Mouse (Mus musculus): ENCODE measurements around the gene Magi2. TPM values are rescaled to one million over a fixed set of nuclear protein-coding genes. Genes with fewer than 3 reads are reported as not detected.

The Magi2 gene
- polyA plus RNA-seq, 1 experiment from 2014 or later: 18.6 TPM

DNA sequence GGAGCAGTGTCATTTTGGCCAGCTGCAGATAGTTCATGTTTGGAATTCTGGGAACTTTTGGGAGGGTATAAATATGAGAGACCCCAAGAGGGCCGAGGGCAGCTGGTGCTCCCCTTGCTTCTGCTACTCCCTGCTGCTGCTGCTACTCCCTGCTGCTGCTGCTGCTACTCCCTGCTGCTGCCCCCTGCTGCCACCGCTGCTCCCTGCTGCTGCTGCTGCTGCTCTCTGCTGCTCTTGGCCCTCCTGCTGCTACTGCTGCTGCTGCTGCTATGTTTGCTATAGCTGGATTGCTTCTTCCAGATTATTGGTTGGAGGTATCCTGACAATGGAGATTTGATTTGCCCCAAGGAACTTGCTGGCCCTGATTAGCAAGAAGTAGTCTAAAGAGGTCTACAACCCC, 1512.0 kb downstream of the Magi2 start:
- H3K4me2 ChIP-seq: no peak overlapping the region
- H3K27ac ChIP-seq: no peak overlapping the region
- no peaks in the 10 kb centered on the region for H3K4me1 ChIP-seq
- no peak for ATAC-seq
- H3K9me3 ChIP-seq (replicated peaks): no peaks in the 10 kb centered on the region
- no peak overlapping the region for H3K9ac ChIP-seq
- WGBS: 45% methylated on average over 2 of the region's 2 CpGs
- H3K27me3 ChIP-seq: no peaks in the 10 kb centered on the region
- no peak overlapping the region for H3K4me3 ChIP-seq
- no peaks in the 10 kb centered on the region for H3K36me3 ChIP-seq (ENCODE audit: poor library complexity, severe bottlenecking)

DNA sequence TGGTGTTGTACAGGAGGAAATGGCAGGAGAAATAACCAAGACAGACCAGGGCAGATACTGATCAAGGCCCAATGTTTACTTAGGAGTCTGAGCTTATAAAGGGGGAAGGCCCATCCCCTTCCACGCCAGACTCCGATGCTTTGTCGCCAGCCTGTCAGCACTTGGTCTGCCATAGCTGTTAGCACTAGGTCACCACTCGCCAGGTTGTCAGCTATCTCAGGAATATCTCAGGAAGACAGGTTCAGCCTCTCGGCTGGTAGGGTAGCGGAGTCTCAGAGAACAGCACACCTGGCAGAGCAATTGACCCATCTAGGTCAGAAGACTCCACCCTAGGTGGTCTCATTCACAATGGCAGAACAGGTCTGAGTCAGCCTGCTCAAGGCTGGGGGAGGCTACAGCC, 1514.4 kb downstream of the Magi2 start:
- 82% methylated on average over 6 of the region's 6 CpGs for WGBS
- Histone ChIP-seq H3K4me2 (no peak overlapping the region), H3K27ac (no peak overlapping the region), H3K27me3 (no peaks in the 10 kb centered on the region), H3K9me3 (replicated peaks) (no peaks in the 10 kb centered on the region), H3K4me3 (no peak overlapping the region), H3K4me1 (no peaks in the 10 kb centered on the region), H3K9ac (no peak overlapping the region), H3K36me3 (ENCODE audit: poor library complexity, severe bottlenecking) (no peaks in the 10 kb centered on the region)
- no peak for ATAC-seq

DNA sequence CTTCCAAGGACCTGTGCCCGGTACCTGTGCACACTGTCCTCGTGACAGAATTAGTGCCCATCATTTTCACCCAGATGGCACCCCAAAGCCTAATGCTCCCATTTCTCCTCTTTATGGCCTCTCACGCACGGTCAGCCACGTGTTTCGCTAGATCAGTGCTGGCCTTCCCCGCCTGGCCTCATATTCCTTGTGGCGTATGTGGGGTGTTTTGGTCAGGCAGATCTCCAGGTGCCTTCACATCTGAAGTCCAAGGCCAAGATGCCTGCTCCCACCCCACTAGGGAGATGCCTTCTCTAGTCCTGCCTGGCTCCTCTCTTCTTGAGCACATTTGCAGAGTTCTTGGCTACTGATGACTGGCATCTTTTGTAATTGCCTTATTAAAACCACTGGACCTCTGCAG, 1515.1 kb downstream of the Magi2 start:
- ATAC-seq: no peak
- Histone ChIP-seq H3K27me3 (no peaks in the 10 kb centered on the region), H3K9ac (no peak overlapping the region), H3K4me3 (no peak overlapping the region), H3K27ac (no peak overlapping the region), H3K36me3 (ENCODE audit: poor library complexity, severe bottlenecking) (no peaks in the 10 kb centered on the region), H3K4me2 (no peak overlapping the region), H3K4me1 (no peaks in the 10 kb centered on the region), H3K9me3 (replicated peaks) (no peaks in the 10 kb centered on the region)
- 93% methylated on average over 8 of the region's 8 CpGs for WGBS

DNA sequence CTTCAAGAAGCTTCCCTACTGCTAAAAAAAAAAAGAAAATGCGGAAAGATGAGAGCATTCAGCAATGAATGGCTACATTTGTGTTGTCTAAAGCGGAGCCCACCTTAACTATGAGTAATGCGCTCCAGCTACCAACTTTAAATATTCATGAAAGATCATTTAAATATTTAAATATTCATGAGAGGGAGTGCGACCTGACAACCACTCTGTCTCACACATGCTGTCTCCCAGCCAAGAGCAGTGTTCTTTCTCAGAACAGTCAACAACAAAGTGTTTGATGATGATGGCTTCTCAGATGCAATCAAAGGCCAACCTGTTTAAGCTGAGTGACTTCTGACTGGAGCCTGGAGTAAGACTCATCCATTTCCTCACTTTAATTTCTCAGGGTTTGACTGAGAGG, 1521.3 kb downstream of the Magi2 start:
- no peak overlapping the region for H3K4me3 ChIP-seq
- WGBS: 27% methylated on average over 4 of the region's 4 CpGs
- no peaks in the 10 kb centered on the region for H3K36me3 ChIP-seq (ENCODE audit: poor library complexity, severe bottlenecking)
- H3K4me2 ChIP-seq: no peak overlapping the region
- H3K27ac ChIP-seq: peak overlapping the region; percentile 40; the same call in 1 of the 2 replicates
- no peaks in the 10 kb centered on the region for H3K27me3 ChIP-seq
- H3K4me1 ChIP-seq: peaks cover 45% of the 10 kb centered on the region
- no peak overlapping the region for H3K9ac ChIP-seq
- H3K9me3 ChIP-seq (replicated peaks): no peaks in the 10 kb centered on the region
- ATAC-seq: peak; percentile 81

DNA sequence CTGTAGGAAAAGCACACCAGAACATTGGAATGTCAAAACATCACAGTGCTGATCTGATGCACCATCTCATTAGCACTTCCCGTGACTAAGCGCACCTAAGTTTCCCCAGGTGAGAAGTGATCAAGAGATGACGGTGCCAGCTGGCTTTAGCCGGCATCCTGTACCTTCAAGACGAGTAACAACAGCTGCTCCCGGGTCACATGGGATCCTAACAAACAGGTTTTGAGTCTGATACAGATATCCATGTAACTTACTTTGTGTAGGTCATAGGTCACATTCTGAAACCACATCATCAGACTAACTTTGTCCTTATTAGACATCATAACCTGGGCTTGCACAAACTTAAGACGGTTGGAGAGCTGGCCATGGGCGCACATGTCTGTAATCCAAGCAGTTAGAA, 1522.0 kb downstream of the Magi2 start:
- Histone ChIP-seq H3K4me1 (peaks cover 50% of the 10 kb centered on the region), H3K36me3 (ENCODE audit: poor library complexity, severe bottlenecking) (no peaks in the 10 kb centered on the region), H3K4me3 (no peak overlapping the region), H3K27ac (no peak overlapping the region), H3K9ac (no peak overlapping the region), H3K27me3 (no peaks in the 10 kb centered on the region), H3K9me3 (replicated peaks) (no peaks in the 10 kb centered on the region), H3K4me2 (no peak overlapping the region)
- ATAC-seq: no peak
- WGBS: 85% methylated on average over 8 of the region's 8 CpGs

DNA sequence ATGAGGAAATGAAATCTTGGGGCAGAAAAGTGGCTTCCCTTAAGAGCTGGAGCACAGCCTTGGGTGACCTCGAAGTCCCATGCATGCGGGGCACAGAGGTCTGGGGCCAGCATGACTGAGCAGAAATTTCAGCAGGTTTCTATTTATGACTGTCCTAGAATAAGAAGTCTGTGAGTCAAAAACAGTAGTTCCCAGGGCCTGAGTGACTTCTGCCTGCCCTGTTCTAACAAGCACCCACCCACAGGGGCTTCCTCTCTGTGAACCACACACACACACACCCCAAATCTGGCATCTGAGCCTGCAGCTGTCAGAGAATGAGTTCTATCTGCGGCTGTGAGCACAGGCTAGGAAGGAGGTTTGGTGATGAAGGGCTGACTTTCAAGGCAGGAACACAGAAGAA, 1522.7 kb downstream of the Magi2 start:
- H3K4me2 ChIP-seq: no peak overlapping the region
- H3K27me3 ChIP-seq: no peaks in the 10 kb centered on the region
- H3K4me1 ChIP-seq: peaks cover 50% of the 10 kb centered on the region
- H3K9me3 ChIP-seq (replicated peaks): no peaks in the 10 kb centered on the region
- H3K27ac ChIP-seq: no peak overlapping the region
- no peak for ATAC-seq
- H3K36me3 ChIP-seq (ENCODE audit: poor library complexity, severe bottlenecking): no peaks in the 10 kb centered on the region
- H3K9ac ChIP-seq: no peak overlapping the region
- H3K4me3 ChIP-seq: no peak overlapping the region
- WGBS: 85% methylated on average over 3 of the region's 3 CpGs

DNA sequence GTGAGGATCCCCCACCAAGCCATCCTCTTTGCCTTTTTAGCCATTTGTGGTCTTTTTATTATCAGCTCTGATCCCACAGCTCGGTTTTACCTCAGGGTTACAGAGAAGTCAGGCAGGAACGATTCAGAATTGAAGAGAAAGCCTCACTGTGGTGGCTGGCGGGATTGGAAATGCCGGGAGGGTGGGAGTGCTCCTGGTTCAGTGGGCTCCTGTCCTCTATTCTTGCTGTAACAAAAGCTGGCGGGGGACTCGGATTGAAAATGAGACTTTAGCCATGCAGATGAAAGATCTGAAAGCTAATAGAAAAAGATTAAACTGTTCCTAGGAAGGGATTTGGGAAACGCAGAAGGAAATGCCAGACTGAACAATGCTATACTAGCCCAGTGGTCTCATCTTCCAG, 1524.2 kb downstream of the Magi2 start:
- Histone ChIP-seq H3K9ac (no peak overlapping the region), H3K4me2 (0 out of 2 replicates have a peak overlapping the region, but pooled peaks have one; percentile 2), H3K4me1 (peaks cover 50% of the 10 kb centered on the region), H3K27me3 (no peaks in the 10 kb centered on the region), H3K27ac (no peak overlapping the region), H3K4me3 (no peak overlapping the region), H3K9me3 (replicated peaks) (no peaks in the 10 kb centered on the region), H3K36me3 (ENCODE audit: poor library complexity, severe bottlenecking) (no peaks in the 10 kb centered on the region)
- ATAC-seq: no peak
- WGBS: 7% methylated on average over 7 of the region's 7 CpGs

DNA sequence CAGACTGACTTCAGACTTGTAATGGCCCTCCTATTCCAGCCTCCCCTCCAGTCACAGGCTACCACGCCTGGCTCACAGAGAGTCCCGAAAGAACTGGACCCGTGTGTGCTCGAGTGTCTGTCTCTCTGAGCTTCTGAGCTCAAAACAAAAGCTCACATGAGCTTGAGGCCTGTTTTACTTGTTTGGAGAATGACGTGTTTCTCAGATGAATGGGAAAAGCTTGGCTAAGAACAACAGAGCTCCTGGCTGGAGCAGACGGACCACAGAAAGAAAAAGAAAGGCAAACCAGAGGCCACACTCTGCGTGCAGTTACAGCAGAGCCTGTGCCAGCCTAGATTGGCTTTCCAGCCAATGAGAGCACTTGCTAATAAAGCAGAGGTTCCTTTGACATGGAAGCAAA, 1524.9 kb downstream of the Magi2 start:
- 0 out of 2 replicates have a peak, but pooled peaks cover 3% of the 10 kb centered on the region for H3K36me3 ChIP-seq (ENCODE audit: poor library complexity, severe bottlenecking)
- ATAC-seq: peak; percentile 79
- H3K4me2 ChIP-seq: peak overlapping the region; percentile 10; the same call in 1 of the 2 replicates
- peaks cover 50% of the 10 kb centered on the region for H3K4me1 ChIP-seq
- H3K4me3 ChIP-seq: no peak overlapping the region
- H3K27me3 ChIP-seq: no peaks in the 10 kb centered on the region
- peak overlapping the region; percentile 28 for H3K27ac ChIP-seq
- no peak overlapping the region for H3K9ac ChIP-seq
- WGBS: 9% methylated on average over 7 of the region's 7 CpGs
- H3K9me3 ChIP-seq (replicated peaks): no peaks in the 10 kb centered on the region

DNA sequence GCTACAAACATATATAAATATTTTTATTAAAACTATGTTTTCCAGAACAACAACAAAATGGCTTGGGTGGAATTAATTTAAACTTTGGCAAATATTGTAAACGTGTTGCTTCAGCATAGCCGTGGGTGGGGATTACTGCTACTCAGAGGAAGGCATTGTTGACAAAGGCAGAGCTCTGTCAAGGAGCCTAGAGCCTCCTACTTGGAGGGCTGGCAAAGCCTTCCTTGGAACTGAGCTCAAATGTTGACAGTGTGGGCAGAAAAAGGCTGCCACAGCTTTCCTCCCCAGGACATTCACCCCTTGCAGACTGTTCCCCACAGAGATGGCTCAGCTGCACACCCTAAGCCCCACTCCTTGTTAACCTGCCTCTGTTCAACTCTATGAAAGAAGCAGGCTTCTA, 1526.3 kb downstream of the Magi2 start:
- no peak overlapping the region for H3K27ac ChIP-seq
- no peak overlapping the region for H3K9ac ChIP-seq
- no peaks in the 10 kb centered on the region for H3K27me3 ChIP-seq
- 36% methylated on average over 2 of the region's 2 CpGs for WGBS
- peaks cover 40% of the 10 kb centered on the region for H3K4me1 ChIP-seq
- H3K9me3 ChIP-seq (replicated peaks): no peaks in the 10 kb centered on the region
- no peak overlapping the region for H3K4me2 ChIP-seq
- H3K36me3 ChIP-seq (ENCODE audit: poor library complexity, severe bottlenecking): 0 out of 2 replicates have a peak, but pooled peaks cover 3% of the 10 kb centered on the region
- H3K4me3 ChIP-seq: no peak overlapping the region
- no peak for ATAC-seq

DNA sequence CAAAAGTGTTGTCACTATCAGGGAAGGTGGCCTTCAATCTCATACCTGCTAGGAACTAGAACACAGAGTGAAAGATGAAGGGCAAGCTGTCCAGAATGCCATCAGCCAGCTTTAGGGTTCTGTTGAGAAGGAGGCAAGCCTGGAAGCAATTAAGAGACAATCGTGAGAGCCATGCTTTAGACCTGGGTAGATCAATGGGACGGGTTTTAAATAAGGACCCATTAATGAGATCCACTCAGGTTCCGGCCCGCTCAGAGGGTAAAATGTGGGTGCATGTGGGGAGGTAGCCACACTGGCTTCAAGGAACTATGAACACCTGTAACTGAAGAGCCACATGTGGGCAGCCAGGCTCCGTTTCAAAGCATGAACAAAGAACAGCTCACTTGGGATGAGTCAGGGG, 1527.1 kb downstream of the Magi2 start:
- Histone ChIP-seq H3K4me3 (no peak overlapping the region), H3K9ac (no peak overlapping the region), H3K4me2 (no peak overlapping the region), H3K9me3 (replicated peaks) (no peaks in the 10 kb centered on the region), H3K27me3 (no peaks in the 10 kb centered on the region), H3K27ac (no peak overlapping the region), H3K36me3 (ENCODE audit: poor library complexity, severe bottlenecking) (peaks cover 6% of the 10 kb centered on the region; the same call in 1 of the 2 replicates), H3K4me1 (peaks cover 32% of the 10 kb centered on the region)
- 61% methylated on average over 5 of the region's 5 CpGs for WGBS
- no peak for ATAC-seq
